In genomic region chr10:13552646-13553497, GRCm38 (mm10) we compare ENCODE assay signal across 7 mouse cellular contexts. TPM values are rescaled to one million over a fixed set of nuclear protein-coding genes. Genes with fewer than 3 reads are reported as not detected.
DNase-seq lines count a peak whose midpoint lies in the region; ATAC-seq and TF ChIP-seq lines count a peak whose summit lies in the region.

Gene Adat2 (plus strand): TSS chr10:13552894.
Gene Pex3 (minus strand): TSS chr10:13553142.

- peak within 1 kb of the TSS; percentile 20; the same call in 1 of the 2 replicates for H3K27ac ChIP-seq in embryonic facial prominence, embryonic 11.5 days (replicated peaks; ENCODE audit: low read depth, low read length)
- peak within 1 kb of the TSS; percentile 72 for H3K27ac ChIP-seq in kidney, adult 2 months (ENCODE audit: insufficient read depth, low read depth, low read length)
- H3K27ac ChIP-seq in limb, embryonic 12.5 days = peak within 1 kb of the TSS; percentile 75
- peak within 1 kb of the TSS; percentile 81 for H3K27ac ChIP-seq in midbrain, embryonic 15.5 days
- peak within 1 kb of the TSS; percentile 78 for H3K27ac ChIP-seq in spleen, adult 2 months (ENCODE audit: insufficient read depth, low read length)

- no peaks in the 10 kb centered on the region for H3K36me3 ChIP-seq in embryonic facial prominence, embryonic 11.5 days (replicated peaks; ENCODE audit: control insufficient read depth, insufficient read depth, low read depth, low read length)
- H3K36me3 ChIP-seq in kidney, adult 2 months (ENCODE audit: control insufficient read depth, insufficient read depth, low read length) = no peaks in the 10 kb centered on the region
- H3K36me3 ChIP-seq in limb, embryonic 12.5 days = no peaks in the 10 kb centered on the region
- no peaks in the 10 kb centered on the region for H3K36me3 ChIP-seq in midbrain, embryonic 15.5 days (replicated peaks)
- H3K36me3 ChIP-seq in spleen, adult 2 months (ENCODE audit: control insufficient read depth, insufficient read depth, low read length) = peaks cover 2% of the 10 kb centered on the region; the same call in 1 of the 2 replicates

- under 1% methylated on average over 51 of the region's 51 CpGs for WGBS in embryonic facial prominence, embryonic 11.5 days
- under 1% methylated on average over 51 of the region's 51 CpGs for WGBS in kidney, adult 2 months
- WGBS in limb, embryonic 12.5 days = 1% methylated on average over 51 of the region's 51 CpGs
- under 1% methylated on average over 50 of the region's 51 CpGs for WGBS in midbrain, embryonic 15.5 days
- WGBS in spleen, adult 2 months = under 1% methylated on average over 51 of the region's 51 CpGs

- no peaks in the 10 kb centered on the region for H3K4me1 ChIP-seq in embryonic facial prominence, embryonic 11.5 days (ENCODE audit: control insufficient read depth, insufficient read depth, low read length)
- H3K4me1 ChIP-seq in kidney, adult 2 months (ENCODE audit: control insufficient read depth, insufficient read depth, low read length) = no peaks in the 10 kb centered on the region; the same call in 1 of the 2 replicates
- peaks cover 5% of the 10 kb centered on the region for H3K4me1 ChIP-seq in limb, embryonic 12.5 days (replicated peaks)
- peaks cover 15% of the 10 kb centered on the region for H3K4me1 ChIP-seq in midbrain, embryonic 15.5 days
- H3K4me1 ChIP-seq in spleen, adult 2 months (ENCODE audit: control insufficient read depth, insufficient read depth, insufficient read length) = no peaks in the 10 kb centered on the region

- TF ChIP-seq CTCF in kidney, adult 2 months (conservative IDR thresholded peaks at IDR 0.05; ENCODE audit: insufficient read depth, insufficient read length, low read depth, low read length) = no peak
- no peak for TF ChIP-seq CTCF in spleen, adult 2 months (IDR thresholded peaks at IDR 0.05; ENCODE audit: extremely low read depth, insufficient read depth, insufficient read length, insufficient replicate concordance)

- TF ChIP-seq POLR2A in kidney, adult 2 months (IDR thresholded peaks at IDR 0.05; ENCODE audit: low read depth, low read length) = peak; percentile 53
- TF ChIP-seq POLR2A in spleen, adult 2 months (IDR thresholded peaks at IDR 0.05; ENCODE audit: low read depth, low read length) = 0 out of 2 replicates have a peak, but pooled peaks have one; percentile 2

- ATAC-seq in embryonic facial prominence, embryonic 11.5 days (replicated peaks; ENCODE audit: insufficient number of reproducible peaks, low FRiP score, low TSS enrichment, low read depth) = peak; percentile 97
- ATAC-seq in limb, embryonic 12.5 days (ENCODE audit: insufficient number of reproducible peaks, insufficient read depth, low FRiP score, low TSS enrichment, low read depth) = peak; percentile 94
- ATAC-seq in midbrain, embryonic 15.5 days (replicated peaks) = peak; percentile 97

- H3K9me3 ChIP-seq in embryonic facial prominence, embryonic 11.5 days (replicated peaks; ENCODE audit: control insufficient read depth, low read length) = no peaks in the 10 kb centered on the region
- H3K9me3 ChIP-seq in limb, embryonic 12.5 days = no peaks in the 10 kb centered on the region
- H3K9me3 ChIP-seq in midbrain, embryonic 15.5 days = no peaks in the 10 kb centered on the region

- H3K27me3 ChIP-seq in embryonic facial prominence, embryonic 11.5 days (ENCODE audit: control insufficient read depth, insufficient read depth, low read length) = no peaks in the 10 kb centered on the region
- no peaks in the 10 kb centered on the region for H3K27me3 ChIP-seq in kidney, adult 2 months (replicated peaks; ENCODE audit: control insufficient read depth, insufficient read depth, low read length)
- H3K27me3 ChIP-seq in limb, embryonic 12.5 days = no peaks in the 10 kb centered on the region
- H3K27me3 ChIP-seq in midbrain, embryonic 15.5 days (replicated peaks) = no peaks in the 10 kb centered on the region
- H3K27me3 ChIP-seq in spleen, adult 2 months (ENCODE audit: control insufficient read depth, insufficient read depth, low read length) = no peaks in the 10 kb centered on the region

- peak; percentile 95 for DNase-seq in adrenal gland, postnatal 14 days
- peak; percentile 93 for DNase-seq in embryonic facial prominence, embryonic 11.5 days (ENCODE audit: low spot score)
- DNase-seq in heart, adult 18-20 months = peak; percentile 90 to 93
- DNase-seq in kidney, adult 2 months = peak; percentile 92
- DNase-seq in spleen, adult 2 months (ENCODE audit: low read depth in 1 of 2, low spot score in 2 of 2) = peak; percentile 84

- H3K4me2 ChIP-seq in embryonic facial prominence, embryonic 11.5 days (ENCODE audit: low read depth, low read length) = peak within 1 kb of the TSS; percentile 62
- peak within 1 kb of the TSS; percentile 68 for H3K4me2 ChIP-seq in limb, embryonic 12.5 days
- H3K4me2 ChIP-seq in midbrain, embryonic 15.5 days = peak within 1 kb of the TSS; percentile 68

- H3K4me3 ChIP-seq in embryonic facial prominence, embryonic 11.5 days (ENCODE audit: low read depth, low read length) = peak within 1 kb of the TSS; percentile 65
- peak within 1 kb of the TSS; percentile 99 for H3K4me3 ChIP-seq in kidney, adult 2 months (ENCODE audit: insufficient read depth, low read depth, low read length)
- H3K4me3 ChIP-seq in limb, embryonic 12.5 days (replicated peaks) = peak within 1 kb of the TSS; percentile 65
- H3K4me3 ChIP-seq in midbrain, embryonic 15.5 days = peak within 1 kb of the TSS; percentile 71
- H3K4me3 ChIP-seq in spleen, adult 2 months (ENCODE audit: extremely low read depth, insufficient read depth, insufficient read length) = peak within 1 kb of the TSS; percentile 89

- H3K9ac ChIP-seq in embryonic facial prominence, embryonic 11.5 days (replicated peaks; ENCODE audit: low read length) = peak within 1 kb of the TSS; percentile 76
- peak within 1 kb of the TSS; percentile 77 for H3K9ac ChIP-seq in limb, embryonic 12.5 days (replicated peaks)
- peak within 1 kb of the TSS; percentile 77 for H3K9ac ChIP-seq in midbrain, embryonic 15.5 days

RNA-seq across cellular contexts. Expression of gene Adat2, which starts in this region (rescaled TPM):
- 4.2 and 4.5 TPM in 2 replicates for total RNA-seq in adrenal gland, postnatal 14 days (2021)
- 4.7 and 4.8 TPM in 2 replicates for polyA plus RNA-seq in embryonic facial prominence, embryonic 11.5 days (2014; fragmentation: Nextera tagmentation; extraction: Ambion mirVana)
- 1 to 10 TPM; 2.7 to 3.2 TPM for total RNA-seq in heart, adult 18-20 months (2021)
- 4.6 and 4.7 TPM in 2 replicates for polyA plus RNA-seq in kidney, adult 2 months (2012; rRNA removed)
- 3.8 and 5.4 TPM in 2 replicates for polyA plus RNA-seq in limb, embryonic 12.5 days (2016; fragmentation: Nextera tagmentation; extraction: Ambion mirVana)
- polyA plus RNA-seq in midbrain, embryonic 15.5 days (2015; fragmentation: Nextera tagmentation; extraction: Ambion mirVana) = 1.5 and 2.0 TPM in 2 replicates
- 2.7 and 2.9 TPM in 2 replicates for polyA plus RNA-seq in spleen, adult 2 months (2012; rRNA removed)

RNA-seq across cellular contexts. Expression of gene Pex3, which starts in this region (rescaled TPM):
- total RNA-seq in adrenal gland, postnatal 14 days (2021) = 50.8 and 51.9 TPM in 2 replicates
- 28.4 and 30.2 TPM in 2 replicates for polyA plus RNA-seq in embryonic facial prominence, embryonic 11.5 days (2014; fragmentation: Nextera tagmentation; extraction: Ambion mirVana)
- total RNA-seq in heart, adult 18-20 months (2021) = 10 to 100 TPM; 20.6 to 21.5 TPM
- polyA plus RNA-seq in kidney, adult 2 months (2012; rRNA removed) = 15.6 and 17.3 TPM in 2 replicates
- 20.3 and 23.4 TPM in 2 replicates for polyA plus RNA-seq in limb, embryonic 12.5 days (2016; fragmentation: Nextera tagmentation; extraction: Ambion mirVana)
- polyA plus RNA-seq in midbrain, embryonic 15.5 days (2015; fragmentation: Nextera tagmentation; extraction: Ambion mirVana) = 27.8 TPM in 2 replicates
- polyA plus RNA-seq in spleen, adult 2 months (2012; rRNA removed) = 2.9 and 3.0 TPM in 2 replicates

Comparison
In these comparisons a context has a peak if more than half of its experiments do, and no peak if none do; other contexts are left out.
1. Peak in every context shown above with its lines: DNase-seq, ATAC-seq, H3K4me3 ChIP-seq and H3K27ac ChIP-seq.
2. H3K27ac ChIP-seq: peak in every context shown above with its lines; median percentile 81 in midbrain, embryonic 15.5 days; 78 in spleen, adult 2 months; 75 in limb, embryonic 12.5 days; 72 in kidney, adult 2 months; 20 in embryonic facial prominence, embryonic 11.5 days.